Mouse (Mus musculus) adrenal gland, adult (tissue): ENCODE measurements at regions not wholly inside any gene's neighbourhood (a gene's known extent, or its start where the extent isn't known, plus 50 kb on each side); places are given as distances from the start of the nearest gene placed in this dataset.
"Not testable (repeated sequence)": the region's sequence is repeated elsewhere in the genome, so short reads cannot be mapped to it uniquely, and the experiment has no call there.

Experiments used
- DNase-seq, 2 experiments: peaks; one replicate each; pipeline ENCODE4 v3.0.0; 2022 to 2023; ENCODE audit warnings: low spot score in 1 of 2; ENCODE audit not compliant: inconsistent age in 2 of 2

DNA sequence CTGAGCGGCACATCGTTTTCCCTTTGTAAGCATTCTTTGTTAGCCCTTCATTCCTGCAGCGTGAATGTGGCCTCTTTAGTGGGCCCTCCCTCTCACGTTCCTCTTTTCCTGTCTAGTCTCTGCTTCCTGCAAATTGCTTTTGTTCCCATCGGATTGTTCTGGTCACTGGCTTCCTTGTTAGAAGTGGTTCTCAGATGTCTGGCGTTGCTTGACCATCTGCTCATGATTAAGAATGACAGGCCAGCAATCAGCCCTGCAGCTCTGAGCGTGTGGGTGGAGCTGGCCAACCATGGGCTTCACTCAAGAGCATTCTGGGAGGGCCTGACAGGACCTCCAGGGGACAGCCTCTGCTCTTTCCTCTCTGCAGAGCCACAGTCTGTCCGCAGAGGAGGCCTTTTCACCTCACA lies 297.5 kb downstream of the Eipr1 start:
- peak; percentile 27 to 49 for DNase-seq

- no peak for DNase-seq
These were observed 298.2 kb downstream of the Eipr1 start for GRCm38 (mm10) chr12:29049801-29050200.

DNA sequence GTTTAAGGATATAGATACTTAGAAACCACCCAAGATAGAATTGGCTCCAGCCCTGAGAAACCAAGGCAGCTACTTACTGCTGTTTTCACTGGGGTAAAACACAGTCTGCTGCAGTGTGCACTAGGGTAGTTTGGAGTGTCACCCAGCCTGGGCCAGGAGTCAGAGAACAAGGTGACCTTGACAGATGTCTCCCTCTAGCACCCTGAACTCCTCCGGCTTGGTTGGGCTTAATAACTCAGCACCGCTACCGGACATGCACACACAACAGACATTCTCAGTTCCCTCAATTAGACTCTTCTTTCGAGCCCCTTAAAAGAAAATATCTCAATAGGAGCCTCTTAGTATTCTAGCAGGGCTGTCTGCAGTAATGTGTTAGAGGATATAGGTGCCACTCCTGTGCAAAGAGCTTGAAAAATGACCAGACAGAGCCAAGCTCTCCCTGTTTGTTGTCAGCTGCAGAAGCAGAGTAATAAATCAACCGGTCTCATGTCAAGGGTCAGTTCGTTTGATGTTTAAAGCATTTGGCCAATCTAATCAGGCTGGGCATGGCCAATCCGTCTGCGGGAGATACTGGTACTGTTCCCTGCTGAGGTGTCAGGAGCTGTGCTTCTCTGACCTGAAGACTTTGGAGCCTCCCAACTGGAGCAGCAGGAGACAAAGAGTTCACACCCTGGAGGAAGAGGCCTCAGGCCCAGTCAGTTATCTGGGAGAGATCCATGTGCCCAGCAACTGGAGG lies 299.1 kb downstream of the Eipr1 start:
- DNase-seq: peak; percentile 53 to 69

DNA sequence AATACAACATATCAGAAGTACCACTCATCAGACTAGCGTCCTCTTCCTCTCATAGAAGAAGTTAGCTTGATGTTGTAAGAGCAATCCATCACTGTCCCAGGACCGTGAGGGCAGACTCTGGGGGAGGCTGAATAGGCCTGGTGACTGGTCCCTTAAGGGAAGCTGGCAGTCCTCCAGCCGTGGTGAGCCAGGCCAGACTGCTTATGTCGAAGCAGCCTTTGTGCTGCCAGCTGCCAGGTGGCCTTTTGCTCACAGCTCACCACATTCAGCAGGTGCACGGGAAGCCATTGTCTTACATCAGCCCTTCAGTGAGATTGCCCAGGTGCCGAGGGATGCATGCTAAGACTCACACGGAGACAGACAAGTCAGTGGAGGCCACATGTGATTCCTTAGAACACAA lies 302.8 kb downstream of the Eipr1 start:
- DNase-seq: peak; percentile 74 to 79

DNA sequence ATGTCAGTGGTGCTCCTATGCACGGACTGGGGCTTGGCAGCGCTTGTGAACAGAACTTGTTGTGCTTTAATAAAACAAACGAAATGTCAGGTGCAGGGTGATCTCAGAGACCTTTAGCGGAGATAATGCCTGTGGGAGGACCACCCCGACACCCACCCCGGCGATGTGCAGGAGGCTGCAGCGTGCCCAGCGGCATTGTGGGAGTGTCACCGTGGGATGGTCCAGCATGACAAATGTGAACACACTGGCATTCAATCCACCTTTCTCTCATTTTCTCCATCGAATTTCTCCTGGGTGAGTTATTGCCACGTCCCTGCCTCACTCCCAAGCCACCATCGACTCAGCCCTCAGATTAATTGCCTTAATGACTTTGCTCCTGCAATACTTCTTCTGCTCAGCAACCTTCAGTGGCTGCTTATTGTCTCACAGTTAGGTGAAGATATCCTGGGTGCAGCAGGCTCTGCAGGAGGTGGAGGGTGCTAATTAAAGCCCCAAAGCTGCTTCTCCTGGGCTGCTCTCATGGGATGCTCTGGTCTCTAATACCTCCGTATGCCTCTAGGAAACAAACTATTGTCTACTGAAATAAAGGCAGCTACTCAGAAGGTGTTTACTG lies 310.5 kb downstream of the Eipr1 start:
- DNase-seq: peak in 1 of 2 experiments; percentile 19

- no peak for DNase-seq
These were observed 311.2 kb downstream of the Eipr1 start for GRCm38 (mm10) chr12:29062801-29063200.

DNA sequence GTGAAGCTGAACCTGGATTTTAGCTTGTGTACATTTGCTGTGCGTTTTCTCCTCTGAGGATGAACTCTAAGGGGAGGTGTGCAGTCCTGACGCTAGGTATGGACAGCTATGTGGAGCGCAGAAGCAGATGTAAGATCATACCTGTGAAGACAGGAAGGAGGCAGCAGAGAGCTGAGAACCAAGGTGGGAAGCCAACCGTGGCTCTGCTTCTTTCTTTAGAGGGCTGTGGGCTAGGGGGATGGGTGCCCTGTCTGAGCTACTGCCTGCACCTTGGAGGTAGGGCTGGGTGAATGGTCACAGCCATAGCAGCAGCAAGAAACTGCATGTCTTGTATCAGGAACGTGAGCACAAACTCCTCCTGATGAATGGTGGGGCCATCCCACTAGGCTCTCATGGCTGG lies 316.6 kb downstream of the Eipr1 start:
- peak; percentile 62 to 74 for DNase-seq

- DNase-seq: peak; percentile 85 to 93
These were observed 323.7 kb downstream of the Eipr1 start for GRCm38 (mm10) chr12:29075096-29075852.

- DNase-seq: peak in 1 of 2 experiments; percentile 52
These were observed 325.0 kb downstream of the Eipr1 start for GRCm38 (mm10) chr12:29076606-29077005.

- DNase-seq: no peak
These were observed 327.4 kb downstream of the Eipr1 start for GRCm38 (mm10) chr12:29079011-29079410.

DNA sequence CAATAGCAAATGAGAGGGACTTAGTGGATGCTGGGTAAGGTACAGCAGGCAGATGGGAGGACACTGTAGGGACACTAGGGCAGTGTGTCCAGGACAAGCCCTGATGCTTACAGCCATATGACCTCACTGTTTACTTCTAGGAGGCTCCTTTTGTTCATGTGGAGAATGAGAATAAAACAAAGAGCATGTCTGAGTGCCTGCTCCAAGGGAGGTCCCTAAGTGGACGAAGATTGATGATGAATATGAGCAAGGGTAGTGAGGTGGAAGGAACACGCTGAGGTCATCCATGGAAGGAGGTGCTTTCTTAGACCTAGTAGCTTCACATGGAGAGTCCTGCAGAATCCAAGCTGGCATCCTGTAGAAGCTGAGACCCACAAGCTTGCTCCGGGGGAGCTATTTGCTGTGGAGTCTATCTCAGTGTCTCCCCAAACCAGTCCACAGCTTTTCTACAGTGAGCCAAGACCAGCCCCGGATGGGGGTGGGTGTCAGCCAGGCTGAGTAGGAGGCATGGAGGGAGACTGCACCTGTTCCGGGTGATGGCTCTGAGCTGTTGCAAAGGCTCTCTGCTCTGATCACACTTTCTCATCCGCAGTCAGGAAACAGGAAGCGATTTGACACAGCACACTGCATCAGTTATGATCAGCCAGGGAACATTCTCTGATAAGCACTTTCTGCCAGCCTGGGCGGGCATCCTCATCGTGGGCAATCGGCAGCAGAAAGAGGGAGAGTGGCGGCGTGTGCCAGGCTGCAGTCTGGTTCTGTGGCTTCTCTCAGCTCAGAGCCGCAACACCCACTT lies 332.0 kb downstream of the Eipr1 start:
- no peak for DNase-seq

- not testable (repeated sequence) for DNase-seq
These were observed 335.6 kb downstream of the Eipr1 start for GRCm38 (mm10) chr12:29087245-29087644.

- DNase-seq: peak in 1 of 2 experiments; percentile 35
These were observed 338.0 kb downstream of the Eipr1 start for GRCm38 (mm10) chr12:29089634-29090033.

DNA sequence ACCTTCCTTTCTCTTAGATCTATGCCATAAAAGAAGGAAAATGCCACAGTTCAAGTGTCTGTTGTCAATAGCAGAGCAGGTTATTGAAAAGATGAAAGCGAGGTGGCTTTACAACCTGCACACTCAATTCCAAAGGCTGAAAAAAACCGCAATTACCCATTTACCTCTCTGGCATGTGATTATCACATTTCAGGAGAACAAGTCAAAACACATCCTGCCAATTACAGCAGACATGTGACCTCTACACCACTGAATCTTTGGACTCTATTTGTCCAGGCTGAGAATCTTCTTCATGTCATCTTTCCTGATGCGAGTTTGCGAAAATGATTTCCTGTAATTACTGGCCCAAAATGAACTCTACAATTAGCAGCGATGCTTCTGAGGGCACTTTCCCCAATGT lies 338.8 kb downstream of the Eipr1 start:
- DNase-seq: no peak

DNA sequence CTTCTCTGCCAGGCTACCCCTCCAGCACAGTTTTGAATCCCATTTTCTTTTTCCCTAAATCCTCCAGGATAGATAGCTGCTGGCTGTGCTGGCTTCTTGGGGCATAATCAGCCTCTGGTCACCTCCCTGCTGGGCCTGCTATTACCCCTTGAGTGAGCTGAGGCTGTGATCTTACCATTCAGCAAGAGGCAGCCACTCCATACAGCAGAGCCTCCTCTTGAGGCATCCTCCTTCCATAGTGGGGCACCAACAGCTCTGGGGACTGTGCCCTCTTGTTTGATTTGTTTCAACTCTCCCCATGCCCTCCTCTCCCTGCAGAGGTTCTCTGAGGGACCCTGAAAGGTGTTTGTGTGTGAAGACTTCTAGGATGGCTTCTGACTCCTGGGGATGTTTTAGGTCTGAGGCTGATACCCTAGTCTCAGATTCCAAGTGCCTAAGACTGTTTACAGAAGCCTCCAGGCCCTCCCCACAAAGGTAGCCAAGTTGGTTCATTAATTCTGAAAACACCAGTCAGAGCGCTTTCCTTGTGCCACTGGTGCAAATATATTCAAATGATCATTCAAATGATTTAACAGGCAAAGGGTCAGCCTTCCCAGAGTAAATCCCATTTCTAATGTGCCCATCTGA lies 343.9 kb downstream of the Eipr1 start:
- no peak for DNase-seq

GRCm38 (mm10) chr12:29096033-29096913 lies 344.7 kb downstream of the Eipr1 start:
- DNase-seq: peak; percentile 55 to 67

DNA sequence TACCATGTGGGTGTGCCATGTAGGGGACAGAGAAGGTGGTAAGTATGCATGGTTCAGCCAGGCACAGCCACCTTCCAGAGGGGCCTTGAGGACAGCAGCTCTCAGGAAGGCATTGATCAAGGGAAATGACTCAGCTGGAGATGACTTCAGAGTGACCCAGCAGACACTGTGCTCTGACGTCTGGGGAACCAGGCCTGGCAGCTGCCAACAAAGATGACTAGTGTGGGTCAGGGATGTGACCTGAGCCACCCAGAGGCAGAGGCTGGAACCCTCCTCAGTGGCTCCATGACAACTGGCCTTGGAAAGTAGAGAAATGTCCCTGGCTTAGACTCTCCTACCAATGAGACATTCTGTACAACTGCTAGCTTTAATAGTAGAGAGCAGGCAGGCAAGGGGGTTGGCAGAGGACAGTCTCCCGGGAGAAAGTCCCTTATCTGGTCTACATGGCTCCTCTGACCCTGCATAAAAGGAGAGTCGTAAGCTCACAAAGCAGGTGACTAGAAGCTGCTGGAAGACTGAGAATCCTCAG lies 348.5 kb downstream of the Eipr1 start:
- peak; percentile 94 for DNase-seq

DNA sequence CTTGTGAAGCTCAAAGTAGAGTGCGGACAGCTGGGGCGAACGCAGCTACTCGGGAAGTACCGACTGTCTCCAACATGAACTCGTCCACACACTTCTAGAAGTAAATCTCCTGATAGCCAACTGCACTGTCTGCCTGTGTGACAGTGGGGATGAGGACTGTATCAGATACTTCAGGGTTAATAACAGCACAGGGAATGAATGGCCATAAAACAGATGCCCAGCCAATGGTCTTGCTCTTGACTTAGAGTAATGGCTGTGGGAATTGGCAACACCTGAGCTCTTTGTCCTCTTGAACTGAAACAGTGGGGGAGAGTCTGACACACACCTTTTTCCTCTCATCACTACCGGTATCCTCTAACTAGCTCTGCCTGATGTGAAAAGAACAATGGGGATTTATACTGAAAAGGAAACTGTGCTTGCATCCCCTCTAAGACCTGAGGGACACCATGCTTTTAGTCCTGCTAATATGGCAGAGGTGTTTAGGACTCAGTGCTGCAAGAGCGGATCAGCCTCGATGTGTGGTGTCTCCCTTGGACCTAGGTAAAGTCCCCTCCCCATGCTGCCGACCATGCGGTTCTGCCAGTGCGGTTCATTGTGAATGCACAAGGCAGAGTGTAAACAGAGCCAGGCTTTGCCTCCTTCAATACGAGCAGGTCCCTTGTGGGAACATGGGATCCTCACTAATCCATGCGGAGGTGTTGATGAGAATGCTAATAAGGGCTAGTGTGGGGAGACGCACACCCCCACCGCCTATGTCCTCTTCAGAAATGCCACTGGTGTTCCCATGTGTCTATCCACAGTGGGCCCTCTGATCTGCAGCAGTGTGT lies 355.5 kb downstream of the Eipr1 start:
- no peak for DNase-seq

GRCm38 (mm10) chr12:29107720-29108051 lies 356.1 kb downstream of the Eipr1 start:
- no peak for DNase-seq
